Mouse (Mus musculus): Measurements from ENCODE around the gene Teddm2. TPM values are rescaled to one million over a fixed set of nuclear protein-coding genes. Genes with fewer than 3 reads are reported as not detected.

Gene Teddm2
- total RNA-seq, 2 experiments from 2014 or later, result 2.2 to 2.4 TPM

- H3K4me3 ChIP-seq, result no peak overlapping the region
- no peak for DNase-seq (ENCODE audit: low spot score in 2 of 2)
- no peak overlapping the region for H3K27ac ChIP-seq
- TF ChIP-seq CTCF (conservative IDR thresholded peaks at IDR 0.05), result no peak
Observed at GRCm38 (mm10) chr1:153918521-153919206, 18.6 kb upstream of the Teddm2 start.

- peak overlapping the region; percentile 28; the same call in 1 of the 2 replicates for H3K27ac ChIP-seq
- no peak for DNase-seq (ENCODE audit: low spot score in 2 of 2)
- no peak overlapping the region for H3K4me3 ChIP-seq
- no peak for TF ChIP-seq CTCF (conservative IDR thresholded peaks at IDR 0.05)
Observed at GRCm38 (mm10) chr1:153913869-153914268, 13.8 kb upstream of the Teddm2 start.

GRCm38 (mm10) chr1:153911276-153911795 lies 11.3 kb upstream of the Teddm2 start:
- H3K27ac ChIP-seq, result peak overlapping the region; percentile 64; the same call in 1 of the 2 replicates
- DNase-seq (ENCODE audit: low spot score in 2 of 2), result no peak
- TF ChIP-seq CTCF (conservative IDR thresholded peaks at IDR 0.05), result no peak
- H3K4me3 ChIP-seq, result no peak overlapping the region

GRCm38 (mm10) chr1:153910423-153910822 lies 10.4 kb upstream of the Teddm2 start:
- DNase-seq (ENCODE audit: low spot score in 2 of 2), result no peak
- Histone ChIP-seq H3K4me3 (no peak overlapping the region), H3K27ac (peak overlapping the region; percentile 64)
- TF ChIP-seq CTCF (conservative IDR thresholded peaks at IDR 0.05), result no peak

- Histone ChIP-seq H3K27ac (peak overlapping the region; percentile 64), H3K4me3 (no peak overlapping the region)
- DNase-seq (ENCODE audit: low spot score in 2 of 2), result no peak
- TF ChIP-seq CTCF (conservative IDR thresholded peaks at IDR 0.05), result no peak
Observed at GRCm38 (mm10) chr1:153909963-153910291, 9.9 kb upstream of the Teddm2 start.

- no peak for TF ChIP-seq CTCF (conservative IDR thresholded peaks at IDR 0.05)
- Histone ChIP-seq H3K27ac (peak overlapping the region; percentile 64), H3K4me3 (no peak overlapping the region)
- no peak for DNase-seq (ENCODE audit: low spot score in 2 of 2)
Observed at GRCm38 (mm10) chr1:153909213-153909962, 9.4 kb upstream of the Teddm2 start.

- TF ChIP-seq CTCF (conservative IDR thresholded peaks at IDR 0.05), result no peak
- Histone ChIP-seq H3K4me3 (no peak overlapping the region), H3K27ac (peak overlapping the region; percentile 3; the same call in 1 of the 2 replicates)
- no peak for DNase-seq (ENCODE audit: low spot score in 2 of 2)
Observed at GRCm38 (mm10) chr1:153908741-153909140, 8.7 kb upstream of the Teddm2 start.

GRCm38 (mm10) chr1:153908208-153908607 lies 8.2 kb upstream of the Teddm2 start:
- no peak for TF ChIP-seq CTCF (conservative IDR thresholded peaks at IDR 0.05)
- Histone ChIP-seq H3K27ac (peak overlapping the region; percentile 3; the same call in 1 of the 2 replicates), H3K4me3 (no peak overlapping the region; the same call in 1 of the 2 replicates)
- DNase-seq (ENCODE audit: low spot score in 2 of 2), result no peak

GRCm38 (mm10) chr1:153905884-153906283 lies 5.9 kb upstream of the Teddm2 start:
- H3K4me3 ChIP-seq, result peak overlapping the region; percentile 75
- DNase-seq (ENCODE audit: low spot score in 2 of 2), result no peak
- TF ChIP-seq CTCF (conservative IDR thresholded peaks at IDR 0.05), result no peak
- peak overlapping the region; percentile 97; the same call in 1 of the 2 replicates for H3K27ac ChIP-seq

- H3K4me3 ChIP-seq, result peak overlapping the region; percentile 75
- no peak for DNase-seq (ENCODE audit: low spot score in 2 of 2)
Observed at GRCm38 (mm10) chr1:153904236-153904635, 4.2 kb upstream of the Teddm2 start.

GRCm38 (mm10) chr1:153903006-153903405 lies 3.0 kb upstream of the Teddm2 start:
- H3K27ac ChIP-seq, result peak overlapping the region; percentile 97
- no peak for TF ChIP-seq CTCF (conservative IDR thresholded peaks at IDR 0.05)
- peak overlapping the region; percentile 75 for H3K4me3 ChIP-seq
- DNase-seq (ENCODE audit: low spot score in 2 of 2), result no peak

More at GRCm38 (mm10) chr1:153904236-153904635, 4.2 kb upstream of the Teddm2 start:
- peak overlapping the region; percentile 97 for H3K27ac ChIP-seq
- no peak for TF ChIP-seq CTCF (conservative IDR thresholded peaks at IDR 0.05)

GRCm38 (mm10) chr1:153900860-153901730 lies 1.1 kb upstream of the Teddm2 start:
- no peak for DNase-seq (ENCODE audit: low spot score in 2 of 2)
- peak overlapping the region; percentile 75 for H3K4me3 ChIP-seq
- no peak for TF ChIP-seq CTCF (conservative IDR thresholded peaks at IDR 0.05)
- peak overlapping the region; percentile 97 for H3K27ac ChIP-seq
